Mouse (Mus musculus) small intestine, adult 2 months (tissue): Measurements from ENCODE around the gene Smim23.

Source experiments
- CTCF ChIP-seq: fragments of 200-500 bp; IDR thresholded peaks from 2 replicates; pipeline ENCODE4 v1.5.1; 2012; ENCODE audit warnings: low read depth, mild to moderate bottlenecking, control low read depth, inconsistent platforms, low read length, moderate library complexity, mixed read lengths; ENCODE audit not compliant: insufficient replicate concordance, insufficient read length; ENCODE audit errors: extremely low read depth
- POLR2A ChIP-seq: fragments of 200-500 bp; IDR thresholded peaks from 2 replicates; pipeline ENCODE4 v1.6.1; 2012; ENCODE audit warnings: low read depth, mild to moderate bottlenecking, control low read depth, inconsistent platforms, low read length, moderate library complexity

DNA sequence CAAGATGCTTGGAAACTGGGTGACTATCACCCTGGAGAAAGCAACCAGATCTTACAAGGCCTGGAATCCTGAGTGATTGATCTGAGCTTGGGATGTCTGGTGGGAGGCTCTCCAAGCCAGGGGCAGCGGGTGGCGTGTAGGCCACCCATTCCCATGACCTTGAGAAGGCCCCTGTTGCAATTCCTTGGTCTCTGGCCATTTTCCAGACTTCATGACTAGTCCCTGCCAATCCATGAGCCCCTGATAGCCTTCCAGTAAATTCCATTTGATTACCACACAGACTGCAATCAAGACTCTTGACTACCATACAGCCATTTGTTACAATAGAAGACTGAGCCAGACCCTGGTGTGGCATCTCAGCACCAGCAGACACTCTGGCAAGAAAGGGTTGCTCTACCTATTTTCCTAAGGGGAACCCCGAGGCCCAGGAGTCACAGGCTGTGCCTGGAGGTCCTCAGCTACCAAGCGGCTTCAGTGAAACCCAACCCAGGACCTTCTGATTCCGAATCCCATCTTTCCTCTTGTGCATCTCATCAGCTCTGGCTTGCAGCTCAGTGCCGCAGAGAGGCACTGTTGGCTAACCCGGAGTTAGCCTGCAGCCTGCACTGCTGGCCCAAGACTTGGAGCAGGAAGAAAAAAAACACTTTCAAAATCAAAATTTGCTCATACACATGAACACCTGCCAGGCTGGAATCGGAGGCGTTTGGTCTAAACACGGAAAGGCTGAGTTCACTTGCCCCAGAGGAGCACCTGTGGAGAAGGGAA is 44.4 kb upstream of the Smim23 start:
- TF ChIP-seq POLR2A, result no peak
- TF ChIP-seq CTCF, result no peak
